Mouse (Mus musculus) hindlimb bud, embryonic 11.5 days (tissue): ENCODE data around the gene Slc25a39.
"Not testable (repeated sequence)": the region's sequence is repeated elsewhere in the genome, so short reads cannot be mapped to it uniquely, and the experiment has no call there.

Experiments used
- DNase-seq: peaks from one replicate; pipeline ENCODE4 v3.0.0-alpha.2; 2012; ENCODE audit warnings: low read depth, low spot score; ENCODE audit errors: extremely low spot score

Slc25a39 gene

GRCm38 (mm10) chr11:102398007-102398825 is 9.5 kb downstream of the Slc25a39 start:
- no peak for DNase-seq

- no peak for DNase-seq
These were observed 11.0 kb downstream of the Slc25a39 start for GRCm38 (mm10) chr11:102396671-102397141.

GRCm38 (mm10) chr11:102396263-102396662 is 11.5 kb downstream of the Slc25a39 start:
- DNase-seq: no peak

- DNase-seq: no peak
These were observed 12.5 kb downstream of the Slc25a39 start for GRCm38 (mm10) chr11:102395250-102395649.

GRCm38 (mm10) chr11:102394421-102395124 is 13.2 kb downstream of the Slc25a39 start:
- DNase-seq: no peak

GRCm38 (mm10) chr11:102393719-102394420 is 13.9 kb downstream of the Slc25a39 start:
- no peak for DNase-seq

- peak; percentile 61 for DNase-seq
These were observed 14.5 kb downstream of the Slc25a39 start, which contains the start of gene Rundc3a for GRCm38 (mm10) chr11:102393238-102393634. Rundc3a (plus strand) TSS chr11:102393403.

- DNase-seq: no peak
These were observed 15.1 kb downstream of the Slc25a39 start for GRCm38 (mm10) chr11:102392441-102393237.

GRCm38 (mm10) chr11:102389436-102389835 is 18.3 kb downstream of the Slc25a39 start:
- DNase-seq: not testable (repeated sequence)

GRCm38 (mm10) chr11:102386121-102386520 is 21.6 kb downstream of the Slc25a39 start:
- no peak for DNase-seq

GRCm38 (mm10) chr11:102385075-102385474 is 22.7 kb downstream of the Slc25a39 start:
- no peak for DNase-seq

GRCm38 (mm10) chr11:102384418-102384817 is 23.3 kb downstream of the Slc25a39 start:
- DNase-seq: no peak

- no peak for DNase-seq
These were observed 24.2 kb downstream of the Slc25a39 start for GRCm38 (mm10) chr11:102383365-102384136.

- no peak for DNase-seq
These were observed 25.0 kb downstream of the Slc25a39 start for GRCm38 (mm10) chr11:102382794-102383193.

- no peak for DNase-seq
These were observed 26.2 kb downstream of the Slc25a39 start for GRCm38 (mm10) chr11:102381341-102382100.

- DNase-seq: no peak
These were observed 27.7 kb downstream of the Slc25a39 start for GRCm38 (mm10) chr11:102380091-102380490.

- DNase-seq: no peak
These were observed 30.6 kb downstream of the Slc25a39 start for GRCm38 (mm10) chr11:102377186-102377585.

GRCm38 (mm10) chr11:102376196-102376835 is 31.4 kb downstream of the Slc25a39 start:
- no peak for DNase-seq
